Mouse (Mus musculus) liver, embryonic 11.5 days (tissue): ENCODE measurements around the gene Fgfrl1. TPM values are rescaled to one million over a fixed set of nuclear protein-coding genes. Genes with fewer than 3 reads are reported as not detected.
A peak's percentile ranks its signal among the peaks of the same experiment; 100 is the strongest.

Experiments used
- ATAC-seq: fragments of 200-750 bp; cut with Nextera tagmentation; replicated peaks from 2 replicates; pipeline ENCODE4 v1.8.0; 2017; ENCODE audit warnings: moderate number of reproducible peaks, mild to moderate bottlenecking, moderate TSS enrichment, moderate library complexity; ENCODE audit not compliant: low FRiP score
- DNase-seq: peaks from one replicate; pipeline ENCODE4 v3.0.0-alpha.2; 2017; ENCODE audit warnings: low spot score
- H3K27ac ChIP-seq: fragments of 300-500 bp; sonication (generic); 2 replicates; pipeline ENCODE4 v1.5.1; 2014; ENCODE audit warnings: mild to moderate bottlenecking, low read depth, low read length, control low read depth
- H3K27me3 ChIP-seq: fragments of 300-500 bp; sonication (generic); replicated peaks from 2 replicates; pipeline ENCODE4 v1.6.1; 2014; ENCODE audit warnings: low read length, mixed read lengths; ENCODE audit not compliant: control insufficient read depth, insufficient read depth
- H3K36me3 ChIP-seq: fragments of 300-500 bp; sonication (generic); 2 replicates; pipeline ENCODE4 v1.6.1; 2014; ENCODE audit warnings: mild to moderate bottlenecking, low read length, moderate library complexity, mixed read lengths; ENCODE audit not compliant: control insufficient read depth, insufficient read depth
- H3K4me1 ChIP-seq: fragments of 300-500 bp; sonication (generic); replicated peaks from 2 replicates; pipeline ENCODE4 v1.6.1; 2014; ENCODE audit warnings: low read length, mixed read lengths; ENCODE audit not compliant: control insufficient read depth, insufficient read depth
- H3K4me2 ChIP-seq: fragments of 300-500 bp; sonication (generic); 2 replicates; pipeline ENCODE4 v1.6.1; 2014; ENCODE audit warnings: mild to moderate bottlenecking, control low read depth, moderate library complexity
- H3K4me3 ChIP-seq: fragments of 300-500 bp; sonication (generic); 2 replicates; pipeline ENCODE4 v1.5.1; 2014; ENCODE audit warnings: low read depth, low read length, control low read depth
- H3K9ac ChIP-seq: fragments of 300-500 bp; sonication (generic); 2 replicates; pipeline ENCODE4 v1.6.1; 2014; ENCODE audit warnings: low read depth, low read length, control low read depth
- H3K9me3 ChIP-seq: fragments of 300-500 bp; sonication (generic); 2 replicates; pipeline ENCODE4 v1.6.1; 2016; ENCODE audit warnings: low read length, inconsistent platforms, mixed read lengths; ENCODE audit not compliant: control insufficient read depth
- whole genome bisulfite sequencing: fragments of 180-500 bp; shearing (Covaris S2); extraction: QIAGEN DNeasy Blood & Tissue Kit; methylation state at CpG from one replicate; pipeline ENCODE4 v1.1.7; 2014; 5-methylcytosine and 5-hydroxymethylcytosine counted together
- polyA plus RNA-seq: library from polyadenylated mRNA; unstranded; fragments of >200 nt; fragmentation: Nextera tagmentation; extraction: Ambion mirVana; gene quantifications from 2 replicates; pipeline ENCODE4 v1.2.1, GENCODE M21; 2014

Fgfrl1 gene
- polyA plus RNA-seq, 1 experiment from 2014 or later = 21.3 TPM

GRCm38 (mm10) chr5:108659698-108660631 is 32.2 kb upstream of the Fgfrl1 start, which contains the start of gene Idua:
Gene Idua (plus strand): TSS chr5:108660331.
- DNase-seq (no peak), ATAC-seq (peak; percentile 57)
- H3K4me2 ChIP-seq = peak within 1 kb of the TSS; percentile 76
- peak within 1 kb of the TSS; percentile 28; the same call in 1 of the 2 replicates for H3K27ac ChIP-seq
- H3K36me3 ChIP-seq = peaks cover 6% of the 10 kb centered on the region; the same call in 1 of the 2 replicates
- no peaks in the 10 kb centered on the region for H3K9me3 ChIP-seq
- H3K27me3 ChIP-seq = no peaks in the 10 kb centered on the region
- peak within 1 kb of the TSS; percentile 84 for H3K4me3 ChIP-seq
- H3K4me1 ChIP-seq = peaks cover 9% of the 10 kb centered on the region
- whole genome bisulfite sequencing = 10% methylated on average over 24 of the region's 24 CpGs
- peak within 1 kb of the TSS; percentile 83 for H3K9ac ChIP-seq

GRCm38 (mm10) chr5:108660632-108661268 is 31.4 kb upstream of the Fgfrl1 start:
- ATAC-seq = peak; percentile 99
- Histone ChIP-seq H3K27ac (peak overlapping the region; percentile 28; the same call in 1 of the 2 replicates), H3K4me3 (peak overlapping the region; percentile 84), H3K9me3 (no peaks in the 10 kb centered on the region), H3K4me1 (peaks cover 9% of the 10 kb centered on the region), H3K9ac (peak overlapping the region; percentile 83), H3K36me3 (no peaks in the 10 kb centered on the region), H3K27me3 (no peaks in the 10 kb centered on the region), H3K4me2 (peak overlapping the region; percentile 76)
- WGBS = 15% methylated on average over 36 of the region's 36 CpGs
- peak; percentile 85 for DNase-seq

- DNase-seq (no peak), ATAC-seq (no peak)
- no peak overlapping the region for H3K27ac ChIP-seq
- H3K27me3 ChIP-seq = no peaks in the 10 kb centered on the region
- no peak overlapping the region for H3K9ac ChIP-seq
- H3K4me1 ChIP-seq = peaks cover 9% of the 10 kb centered on the region
- no peak overlapping the region for H3K4me2 ChIP-seq
- no peaks in the 10 kb centered on the region for H3K36me3 ChIP-seq
- no peaks in the 10 kb centered on the region for H3K9me3 ChIP-seq
- 80% methylated on average over 4 of the region's 4 CpGs for WGBS
- H3K4me3 ChIP-seq = no peak overlapping the region
These were observed 29.4 kb upstream of the Fgfrl1 start for GRCm38 (mm10) chr5:108662772-108663171.

- H3K4me3 ChIP-seq = no peak overlapping the region
- H3K27ac ChIP-seq = no peak overlapping the region
- 42% methylated on average over 3 of the region's 3 CpGs for WGBS
- no peak overlapping the region for H3K9ac ChIP-seq
- no peak overlapping the region for H3K4me2 ChIP-seq
- DNase-seq (no peak), ATAC-seq (no peak)
- no peaks in the 10 kb centered on the region for H3K36me3 ChIP-seq
- H3K9me3 ChIP-seq = no peaks in the 10 kb centered on the region
- H3K27me3 ChIP-seq = no peaks in the 10 kb centered on the region
- H3K4me1 ChIP-seq = peaks cover 4% of the 10 kb centered on the region
These were observed 27.1 kb upstream of the Fgfrl1 start for GRCm38 (mm10) chr5:108665066-108665465.

- WGBS = 72% methylated on average over 2 of the region's 2 CpGs
- Histone ChIP-seq H3K9me3 (no peaks in the 10 kb centered on the region), H3K27ac (no peak overlapping the region), H3K4me1 (peaks cover 9% of the 10 kb centered on the region), H3K36me3 (peaks cover 9% of the 10 kb centered on the region), H3K9ac (no peak overlapping the region), H3K27me3 (no peaks in the 10 kb centered on the region), H3K4me2 (no peak overlapping the region), H3K4me3 (no peak overlapping the region)
- ATAC-seq = no peak
- DNase-seq = no peak
These were observed 24.8 kb upstream of the Fgfrl1 start for GRCm38 (mm10) chr5:108667370-108667769.

GRCm38 (mm10) chr5:108668387-108668932 is 23.7 kb upstream of the Fgfrl1 start:
- H3K9me3 ChIP-seq = no peaks in the 10 kb centered on the region
- peak overlapping the region; percentile 61 for H3K4me3 ChIP-seq
- DNase-seq (no peak), ATAC-seq (no peak)
- 16% methylated on average over 3 of the region's 3 CpGs for WGBS
- H3K36me3 ChIP-seq = peaks cover 16% of the 10 kb centered on the region
- H3K4me1 ChIP-seq = peaks cover 9% of the 10 kb centered on the region
- no peaks in the 10 kb centered on the region for H3K27me3 ChIP-seq
- peak overlapping the region; percentile 69; the same call in 1 of the 2 replicates for H3K27ac ChIP-seq
- peak overlapping the region; percentile 74 for H3K9ac ChIP-seq
- H3K4me2 ChIP-seq = peak overlapping the region; percentile 86

- H3K36me3 ChIP-seq = peaks cover 16% of the 10 kb centered on the region
- H3K4me2 ChIP-seq = peak within 1 kb of the TSS; percentile 86
- no peaks in the 10 kb centered on the region for H3K9me3 ChIP-seq
- H3K27ac ChIP-seq = peak within 1 kb of the TSS; percentile 69
- H3K4me1 ChIP-seq = peaks cover 11% of the 10 kb centered on the region
- DNase-seq = peak; percentile 84
- peak within 1 kb of the TSS; percentile 61 for H3K4me3 ChIP-seq
- H3K9ac ChIP-seq = peak within 1 kb of the TSS; percentile 74
- no peaks in the 10 kb centered on the region for H3K27me3 ChIP-seq
- peak; percentile 80 for ATAC-seq
- 6% methylated on average over 43 of the region's 43 CpGs for WGBS
These were observed 22.9 kb upstream of the Fgfrl1 start, which contains the start of gene Dgkq for GRCm38 (mm10) chr5:108668977-108669936. Gene Dgkq (minus strand): TSS chr5:108669672.
